In the genomic region with DNA sequence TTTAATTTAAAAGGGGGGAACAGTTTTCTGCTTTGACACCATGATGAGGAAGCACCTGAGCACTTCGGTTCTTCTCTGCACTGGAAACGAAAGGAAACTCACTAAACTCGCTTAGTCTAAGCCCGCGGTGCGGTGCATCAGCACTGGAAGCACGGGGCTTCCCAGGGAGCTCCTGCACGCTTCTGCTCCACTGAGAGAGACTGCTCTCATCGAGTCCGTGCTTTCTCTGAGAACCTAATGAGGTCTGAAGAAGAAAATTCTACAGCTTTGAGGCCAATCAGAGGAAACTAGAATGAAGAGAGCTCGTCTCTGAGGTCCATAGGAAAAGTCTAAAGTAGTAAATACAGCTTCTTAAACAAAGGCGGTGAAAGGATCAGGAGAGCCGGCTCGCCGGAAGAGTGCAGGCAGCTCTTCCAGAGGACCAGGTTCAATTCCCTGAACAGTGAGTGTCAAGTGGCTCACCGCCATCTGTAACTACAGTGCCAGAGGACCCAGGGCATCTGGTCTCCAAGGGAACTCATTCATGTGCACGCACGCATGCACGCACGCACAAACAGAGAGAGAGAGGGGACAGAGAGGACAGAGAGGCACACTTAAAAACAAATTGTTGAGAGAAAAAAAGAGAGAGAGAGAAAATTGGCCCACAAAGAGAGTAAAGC, we compare ENCODE assay signal across 16 mouse cellular contexts. TPM values are rescaled to one million over a fixed set of nuclear protein-coding genes. Genes with fewer than 3 reads are reported as not detected.
A peak's percentile ranks its signal among the peaks of the same experiment; 100 is the strongest.
DNase-seq lines count a peak whose midpoint lies in the region; ATAC-seq lines count a peak whose summit lies in the region.
"Had no signal": no experiment of that assay in that cellular context is flagged by ENCODE, and none has a peak within 500 bp of the region (broad histone marks: within the 10 kb centered on the region; RNA-seq: fewer than 3 reads in every experiment).

No protein-coding gene starts in this region.

- H3K4me1 ChIP-seq in forebrain, embryonic 12.5 days: peaks cover 50% of the 10 kb centered on the region
- H3K4me1 ChIP-seq in hindbrain, embryonic 15.5 days (replicated peaks): peaks cover 48% of the 10 kb centered on the region
- H3K4me1 ChIP-seq in neural tube, embryonic 13.5 days (replicated peaks): peaks cover 55% of the 10 kb centered on the region
- H3K4me1 ChIP-seq in liver, embryonic 12.5 days: no peaks in the 10 kb centered on the region
- no peaks in the 10 kb centered on the region; the same call in 1 of the 2 replicates for H3K4me1 ChIP-seq in liver, embryonic 11.5 days (replicated peaks; ENCODE audit: control insufficient read depth, insufficient read depth, low read length)

- H3K27ac ChIP-seq in forebrain, embryonic 12.5 days: peak overlapping the region; percentile 33
- no peak overlapping the region for H3K27ac ChIP-seq in hindbrain, embryonic 15.5 days (replicated peaks)
- no peak overlapping the region for H3K27ac ChIP-seq in neural tube, embryonic 13.5 days (replicated peaks)
- H3K27ac ChIP-seq in liver, embryonic 12.5 days: no peak overlapping the region
- no peak overlapping the region for H3K27ac ChIP-seq in liver, embryonic 11.5 days (ENCODE audit: low read depth, low read length)
- H3K27ac ChIP-seq: kidney, embryonic 15.5 days; limb, embryonic 13.5 days; lung, embryonic 15.5 days had no signal

- H3K36me3 ChIP-seq in forebrain, embryonic 12.5 days (replicated peaks): no peaks in the 10 kb centered on the region
- no peaks in the 10 kb centered on the region for H3K36me3 ChIP-seq in hindbrain, embryonic 15.5 days
- no peaks in the 10 kb centered on the region for H3K36me3 ChIP-seq in neural tube, embryonic 13.5 days
- H3K36me3 ChIP-seq in liver, embryonic 12.5 days: no peaks in the 10 kb centered on the region
- H3K36me3 ChIP-seq in liver, embryonic 11.5 days (ENCODE audit: control insufficient read depth, insufficient read depth, low read length): no peaks in the 10 kb centered on the region
- H3K36me3 ChIP-seq: heart, embryonic 12.5 days; kidney, embryonic 15.5 days; limb, embryonic 13.5 days; lung, embryonic 15.5 days had no signal

- peak overlapping the region; percentile 10 for H3K4me3 ChIP-seq in forebrain, embryonic 12.5 days (replicated peaks)
- peak overlapping the region; percentile 20 for H3K4me3 ChIP-seq in hindbrain, embryonic 15.5 days
- H3K4me3 ChIP-seq in neural tube, embryonic 13.5 days: peak overlapping the region; percentile 61
- H3K4me3 ChIP-seq in liver, embryonic 12.5 days: no peak overlapping the region
- no peak overlapping the region for H3K4me3 ChIP-seq in liver, embryonic 11.5 days (ENCODE audit: low read depth, low read length)
- H3K4me3 ChIP-seq: erythroblast, embryonic 14.5 days; heart, embryonic 12.5 days; kidney, embryonic 15.5 days; limb, embryonic 13.5 days; lung, embryonic 15.5 days had no signal

- peak; percentile 52 for ATAC-seq in forebrain, embryonic 12.5 days (ENCODE audit: low FRiP score)
- ATAC-seq in hindbrain, embryonic 15.5 days (ENCODE audit: low FRiP score, low read depth): no peak
- ATAC-seq in neural tube, embryonic 13.5 days (ENCODE audit: low read depth): no peak
- ATAC-seq in liver, embryonic 12.5 days: no peak
- ATAC-seq in liver, embryonic 11.5 days (replicated peaks; ENCODE audit: low FRiP score): no peak
- ATAC-seq in megakaryocyte, adult 5-6 weeks (ENCODE audit: poor library complexity, severe bottlenecking): no peak

- no peaks in the 10 kb centered on the region for H3K9me3 ChIP-seq in forebrain, embryonic 12.5 days
- no peaks in the 10 kb centered on the region for H3K9me3 ChIP-seq in hindbrain, embryonic 15.5 days
- H3K9me3 ChIP-seq in neural tube, embryonic 13.5 days: no peaks in the 10 kb centered on the region
- no peaks in the 10 kb centered on the region for H3K9me3 ChIP-seq in liver, embryonic 12.5 days (replicated peaks)
- no peaks in the 10 kb centered on the region for H3K9me3 ChIP-seq in liver, embryonic 11.5 days (ENCODE audit: control insufficient read depth, low read length)
- H3K9me3 ChIP-seq: heart, embryonic 12.5 days; kidney, embryonic 15.5 days; limb, embryonic 13.5 days; lung, embryonic 15.5 days had no signal

- H3K4me2 ChIP-seq in forebrain, embryonic 12.5 days: peak overlapping the region; percentile 96
- peak overlapping the region; percentile 97 for H3K4me2 ChIP-seq in hindbrain, embryonic 15.5 days
- peak overlapping the region; percentile 76 for H3K4me2 ChIP-seq in neural tube, embryonic 13.5 days
- no peak overlapping the region for H3K4me2 ChIP-seq in liver, embryonic 12.5 days
- H3K4me2 ChIP-seq in liver, embryonic 11.5 days: no peak overlapping the region
- H3K4me2 ChIP-seq: heart, embryonic 12.5 days; kidney, embryonic 15.5 days; limb, embryonic 13.5 days; lung, embryonic 15.5 days had no signal

- H3K9ac ChIP-seq in forebrain, embryonic 12.5 days: peak overlapping the region; percentile 14; the same call in 1 of the 2 replicates
- peak overlapping the region; percentile 21; the same call in 1 of the 2 replicates for H3K9ac ChIP-seq in hindbrain, embryonic 15.5 days
- H3K9ac ChIP-seq in neural tube, embryonic 13.5 days: peak overlapping the region; percentile 60
- H3K9ac ChIP-seq in liver, embryonic 12.5 days: no peak overlapping the region
- H3K9ac ChIP-seq in liver, embryonic 11.5 days (ENCODE audit: low read depth, low read length): no peak overlapping the region
- H3K9ac ChIP-seq: heart, embryonic 12.5 days; kidney, embryonic 15.5 days; limb, embryonic 13.5 days; lung, embryonic 15.5 days had no signal

- H3K27me3 ChIP-seq in forebrain, embryonic 12.5 days: no peaks in the 10 kb centered on the region
- no peaks in the 10 kb centered on the region for H3K27me3 ChIP-seq in hindbrain, embryonic 15.5 days
- H3K27me3 ChIP-seq in neural tube, embryonic 13.5 days: no peaks in the 10 kb centered on the region
- peaks cover 38% of the 10 kb centered on the region for H3K27me3 ChIP-seq in liver, embryonic 12.5 days (replicated peaks)
- H3K27me3 ChIP-seq in liver, embryonic 11.5 days (replicated peaks; ENCODE audit: control insufficient read depth, insufficient read depth, low read length): peaks cover 34% of the 10 kb centered on the region

- 45% methylated on average over 20 of the region's 20 CpGs for WGBS in forebrain, embryonic 12.5 days
- WGBS in hindbrain, embryonic 15.5 days: 48% methylated on average over 20 of the region's 20 CpGs
- WGBS in neural tube, embryonic 13.5 days: 62% methylated on average over 20 of the region's 20 CpGs
- WGBS in liver, embryonic 12.5 days (ENCODE audit: insufficient replicate concordance): 79% methylated on average over 20 of the region's 20 CpGs
- 87% methylated on average over 20 of the region's 20 CpGs for WGBS in liver, embryonic 11.5 days

- peak; percentile 45 to 46 for DNase-seq in cerebellum, postnatal 14 days
- no peak for DNase-seq in cerebellum, adult 11-12 months
- no peak for DNase-seq in liver, embryonic 11.5 days (ENCODE audit: low spot score)
- DNase-seq: adrenal gland, adult 8-10 months; gastrocnemius, postnatal 10 days; right cerebral cortex, postnatal 4 days had no signal

RNA-seq across cellular contexts. Expression of gene Bcat1, which starts 30.9 kb away (rescaled TPM):
- polyA plus RNA-seq in forebrain, embryonic 12.5 days (2016; fragmentation: Nextera tagmentation; extraction: Ambion mirVana): 98.9 and 105 TPM in 2 replicates
- polyA plus RNA-seq in hindbrain, embryonic 15.5 days (2015; fragmentation: Nextera tagmentation; extraction: Ambion mirVana): 95.7 and 101 TPM in 2 replicates
- 88.7 and 99.2 TPM in 2 replicates for polyA plus RNA-seq in neural tube, embryonic 13.5 days (2015; fragmentation: Nextera tagmentation; extraction: Ambion mirVana)
- polyA plus RNA-seq in liver, embryonic 12.5 days (2016; fragmentation: Nextera tagmentation; extraction: Ambion mirVana): 0.93 and 1.5 TPM in 2 replicates
- 5.0 and 6.0 TPM in 2 replicates for polyA plus RNA-seq in liver, embryonic 11.5 days (2014; fragmentation: Nextera tagmentation; extraction: Ambion mirVana)
- 0.25 TPM in 1 of 2 replicates, not detected in the other for total RNA-seq in megakaryocyte, adult 5-6 weeks (2015)
- total RNA-seq in megakaryocyte, adult 5-6 weeks (2017): 0.24 TPM in 1 of 2 replicates, not detected in the other
- polyA plus RNA-seq: erythroblast, embryonic 14.5 days had no signal

Comparison
In these comparisons a context has a peak if more than half of its experiments do, and no peak if none do; other contexts are left out.
1. DNase-seq: peak in cerebellum, postnatal 14 days (2 of 2); none in cerebellum, adult 11-12 months (single experiment) and liver, embryonic 11.5 days (single experiment).
2. H3K4me2 ChIP-seq: peak in forebrain, embryonic 12.5 days (single experiment), hindbrain, embryonic 15.5 days (single experiment) and neural tube, embryonic 13.5 days (single experiment); none in liver, embryonic 12.5 days (single experiment) and liver, embryonic 11.5 days (single experiment).
3. H3K4me3 ChIP-seq: peak in forebrain, embryonic 12.5 days (single experiment), hindbrain, embryonic 15.5 days (single experiment) and neural tube, embryonic 13.5 days (single experiment); none in liver, embryonic 12.5 days (single experiment) and liver, embryonic 11.5 days (single experiment).
4. H3K9ac ChIP-seq: peak in forebrain, embryonic 12.5 days (single experiment), hindbrain, embryonic 15.5 days (single experiment) and neural tube, embryonic 13.5 days (single experiment); none in liver, embryonic 12.5 days (single experiment) and liver, embryonic 11.5 days (single experiment).
5. RNA of gene Bcat1, which starts 30.9 kb away (polyA plus RNA-seq): 95.7 to 101 TPM in hindbrain, embryonic 15.5 days, 98.9 to 105 TPM in forebrain, embryonic 12.5 days and 88.7 to 99.2 TPM in neural tube, embryonic 13.5 days; 5.0 to 6.0 TPM in liver, embryonic 11.5 days and 0.93 to 1.5 TPM in liver, embryonic 12.5 days; every median in the first group is over 10 times any median in the second.